Mouse (Mus musculus): ENCODE data around the gene Fam98b. TPM values are rescaled to one million over a fixed set of nuclear protein-coding genes. Genes with fewer than 3 reads are reported as not detected.

Gene Fam98b
- polyA plus RNA-seq, 1 experiment from 2014 or later: 7.6 TPM

- Histone ChIP-seq H3K27ac (ENCODE audit: low read depth) (no peak overlapping the region), H3K9me3 (ENCODE audit: control insufficient read depth, low read length) (no peaks in the 10 kb centered on the region), H3K9ac (ENCODE audit: low read length) (no peak overlapping the region), H3K36me3 (ENCODE audit: control insufficient read depth, insufficient read depth, low read length) (peaks cover 69% of the 10 kb centered on the region), H3K4me3 (ENCODE audit: low read depth, low read length) (no peak overlapping the region), H3K4me1 (replicated peaks; ENCODE audit: control insufficient read depth, insufficient read depth, low read length) (no peaks in the 10 kb centered on the region), H3K27me3 (replicated peaks; ENCODE audit: control insufficient read depth, insufficient read depth, low read length) (no peaks in the 10 kb centered on the region), H3K4me2 (ENCODE audit: low read length) (no peak overlapping the region)
- DNase-seq (ENCODE audit: low spot score) (no peak), ATAC-seq (replicated peaks; ENCODE audit: low FRiP score, low TSS enrichment, low read depth) (no peak)
- WGBS: 91% methylated on average over 5 of the region's 5 CpGs
These were observed 12.6 kb downstream of the Fam98b start for GRCm38 (mm10) chr2:117262184-117262583.

- peak; percentile 68 for DNase-seq (ENCODE audit: low spot score)
- ATAC-seq (replicated peaks; ENCODE audit: low FRiP score, low TSS enrichment, low read depth): 0 out of 2 replicates have a peak, but pooled peaks have one; percentile 40
These were observed 14.4 kb downstream of the Fam98b start for GRCm38 (mm10) chr2:117263786-117264408.

GRCm38 (mm10) chr2:117288291-117288690 is 38.8 kb downstream of the Fam98b start:
- H3K4me1 ChIP-seq (replicated peaks; ENCODE audit: control insufficient read depth, insufficient read depth, low read length): no peaks in the 10 kb centered on the region
- WGBS: 88% methylated on average over 7 of the region's 7 CpGs
- H3K4me2 ChIP-seq (ENCODE audit: low read length): no peak overlapping the region
- H3K36me3 ChIP-seq (ENCODE audit: control insufficient read depth, insufficient read depth, low read length): no peaks in the 10 kb centered on the region
- no peak overlapping the region for H3K4me3 ChIP-seq (ENCODE audit: low read depth, low read length)
- no peak overlapping the region for H3K9ac ChIP-seq (ENCODE audit: low read length)
- H3K27ac ChIP-seq (ENCODE audit: low read depth): no peak overlapping the region
- H3K9me3 ChIP-seq (ENCODE audit: control insufficient read depth, low read length): no peaks in the 10 kb centered on the region
- no peaks in the 10 kb centered on the region for H3K27me3 ChIP-seq (replicated peaks; ENCODE audit: control insufficient read depth, insufficient read depth, low read length)
- ATAC-seq (replicated peaks; ENCODE audit: low FRiP score, low TSS enrichment, low read depth): no peak
- DNase-seq (ENCODE audit: low spot score): no peak

More at GRCm38 (mm10) chr2:117263786-117264408, 14.4 kb downstream of the Fam98b start:
- Histone ChIP-seq H3K9ac (ENCODE audit: low read length) (no peak overlapping the region), H3K9me3 (ENCODE audit: control insufficient read depth, low read length) (no peaks in the 10 kb centered on the region), H3K27ac (ENCODE audit: low read depth) (no peak overlapping the region), H3K4me1 (replicated peaks; ENCODE audit: control insufficient read depth, insufficient read depth, low read length) (no peaks in the 10 kb centered on the region), H3K4me2 (ENCODE audit: low read length) (no peak overlapping the region), H3K4me3 (ENCODE audit: low read depth, low read length) (no peak overlapping the region), H3K36me3 (ENCODE audit: control insufficient read depth, insufficient read depth, low read length) (peaks cover 78% of the 10 kb centered on the region), H3K27me3 (replicated peaks; ENCODE audit: control insufficient read depth, insufficient read depth, low read length) (no peaks in the 10 kb centered on the region)
- WGBS: 70% methylated on average over 11 of the region's 11 CpGs

- no peaks in the 10 kb centered on the region for H3K9me3 ChIP-seq (ENCODE audit: control insufficient read depth, low read length)
- no peaks in the 10 kb centered on the region for H3K36me3 ChIP-seq (ENCODE audit: control insufficient read depth, insufficient read depth, low read length)
- H3K4me1 ChIP-seq (replicated peaks; ENCODE audit: control insufficient read depth, insufficient read depth, low read length): no peaks in the 10 kb centered on the region
- no peak overlapping the region for H3K27ac ChIP-seq (ENCODE audit: low read depth)
- ATAC-seq (replicated peaks; ENCODE audit: low FRiP score, low TSS enrichment, low read depth) (no peak), DNase-seq (ENCODE audit: low spot score) (no peak)
- no peaks in the 10 kb centered on the region for H3K27me3 ChIP-seq (replicated peaks; ENCODE audit: control insufficient read depth, insufficient read depth, low read length)
- no peak overlapping the region for H3K4me2 ChIP-seq (ENCODE audit: low read length)
- H3K4me3 ChIP-seq (ENCODE audit: low read depth, low read length): no peak overlapping the region
- WGBS: 86% methylated on average over 16 of the region's 16 CpGs
- no peak overlapping the region for H3K9ac ChIP-seq (ENCODE audit: low read length)
These were observed 50.3 kb downstream of the Fam98b start for GRCm38 (mm10) chr2:117299596-117300448.

- H3K4me2 ChIP-seq (ENCODE audit: low read length): no peak overlapping the region
- H3K27me3 ChIP-seq (replicated peaks; ENCODE audit: control insufficient read depth, insufficient read depth, low read length): no peaks in the 10 kb centered on the region
- H3K36me3 ChIP-seq (ENCODE audit: control insufficient read depth, insufficient read depth, low read length): no peaks in the 10 kb centered on the region
- H3K4me3 ChIP-seq (ENCODE audit: low read depth, low read length): no peak overlapping the region
- ATAC-seq (replicated peaks; ENCODE audit: low FRiP score, low TSS enrichment, low read depth) (no peak), DNase-seq (ENCODE audit: low spot score) (no peak)
- H3K9ac ChIP-seq (ENCODE audit: low read length): no peak overlapping the region
- no peaks in the 10 kb centered on the region for H3K4me1 ChIP-seq (replicated peaks; ENCODE audit: control insufficient read depth, insufficient read depth, low read length)
- no peak overlapping the region for H3K27ac ChIP-seq (ENCODE audit: low read depth)
- 90% methylated on average over 12 of the region's 12 CpGs for WGBS
- H3K9me3 ChIP-seq (ENCODE audit: control insufficient read depth, low read length): no peaks in the 10 kb centered on the region
These were observed 54.1 kb downstream of the Fam98b start for GRCm38 (mm10) chr2:117303391-117304350.

- H3K4me2 ChIP-seq (ENCODE audit: low read length): no peak overlapping the region
- H3K27me3 ChIP-seq (replicated peaks; ENCODE audit: control insufficient read depth, insufficient read depth, low read length): no peaks in the 10 kb centered on the region
- 89% methylated on average over 5 of the region's 5 CpGs for WGBS
- no peak overlapping the region for H3K27ac ChIP-seq (ENCODE audit: low read depth)
- H3K36me3 ChIP-seq (ENCODE audit: control insufficient read depth, insufficient read depth, low read length): no peaks in the 10 kb centered on the region
- no peak overlapping the region for H3K4me3 ChIP-seq (ENCODE audit: low read depth, low read length)
- H3K4me1 ChIP-seq (replicated peaks; ENCODE audit: control insufficient read depth, insufficient read depth, low read length): no peaks in the 10 kb centered on the region
- ATAC-seq (replicated peaks; ENCODE audit: low FRiP score, low TSS enrichment, low read depth) (no peak), DNase-seq (ENCODE audit: low spot score) (no peak)
- H3K9me3 ChIP-seq (ENCODE audit: control insufficient read depth, low read length): no peaks in the 10 kb centered on the region
- no peak overlapping the region for H3K9ac ChIP-seq (ENCODE audit: low read length)
These were observed 55.4 kb downstream of the Fam98b start for GRCm38 (mm10) chr2:117304941-117305340.

GRCm38 (mm10) chr2:117307959-117308358 is 58.4 kb downstream of the Fam98b start:
- no peaks in the 10 kb centered on the region for H3K4me1 ChIP-seq (replicated peaks; ENCODE audit: control insufficient read depth, insufficient read depth, low read length)
- no peak overlapping the region for H3K4me3 ChIP-seq (ENCODE audit: low read depth, low read length)
- ATAC-seq (replicated peaks; ENCODE audit: low FRiP score, low TSS enrichment, low read depth): no peak
- no peak overlapping the region for H3K27ac ChIP-seq (ENCODE audit: low read depth)
- 90% methylated on average over 3 of the region's 3 CpGs for WGBS
- H3K27me3 ChIP-seq (replicated peaks; ENCODE audit: control insufficient read depth, insufficient read depth, low read length): no peaks in the 10 kb centered on the region
- H3K4me2 ChIP-seq (ENCODE audit: low read length): no peak overlapping the region
- H3K9ac ChIP-seq (ENCODE audit: low read length): no peak overlapping the region
- no peaks in the 10 kb centered on the region for H3K9me3 ChIP-seq (ENCODE audit: control insufficient read depth, low read length)
- no peaks in the 10 kb centered on the region for H3K36me3 ChIP-seq (ENCODE audit: control insufficient read depth, insufficient read depth, low read length)
- DNase-seq (ENCODE audit: low spot score): no peak

GRCm38 (mm10) chr2:117309046-117309445 is 59.5 kb downstream of the Fam98b start:
- ATAC-seq (replicated peaks; ENCODE audit: low FRiP score, low TSS enrichment, low read depth): no peak
- no peaks in the 10 kb centered on the region for H3K4me1 ChIP-seq (replicated peaks; ENCODE audit: control insufficient read depth, insufficient read depth, low read length)
- no peaks in the 10 kb centered on the region for H3K36me3 ChIP-seq (ENCODE audit: control insufficient read depth, insufficient read depth, low read length)
- no peak overlapping the region for H3K4me3 ChIP-seq (ENCODE audit: low read depth, low read length)
- no peak overlapping the region for H3K27ac ChIP-seq (ENCODE audit: low read depth)
- DNase-seq (ENCODE audit: low spot score): no peak
- H3K9ac ChIP-seq (ENCODE audit: low read length): no peak overlapping the region
- H3K27me3 ChIP-seq (replicated peaks; ENCODE audit: control insufficient read depth, insufficient read depth, low read length): no peaks in the 10 kb centered on the region
- H3K9me3 ChIP-seq (ENCODE audit: control insufficient read depth, low read length): no peaks in the 10 kb centered on the region
- H3K4me2 ChIP-seq (ENCODE audit: low read length): no peak overlapping the region
- 86% methylated on average over 2 of the region's 2 CpGs for WGBS

Measured in intestine, embryonic 14.5 days (tissue).